Mouse (Mus musculus): ENCODE data around the gene Casq2.

DNA sequence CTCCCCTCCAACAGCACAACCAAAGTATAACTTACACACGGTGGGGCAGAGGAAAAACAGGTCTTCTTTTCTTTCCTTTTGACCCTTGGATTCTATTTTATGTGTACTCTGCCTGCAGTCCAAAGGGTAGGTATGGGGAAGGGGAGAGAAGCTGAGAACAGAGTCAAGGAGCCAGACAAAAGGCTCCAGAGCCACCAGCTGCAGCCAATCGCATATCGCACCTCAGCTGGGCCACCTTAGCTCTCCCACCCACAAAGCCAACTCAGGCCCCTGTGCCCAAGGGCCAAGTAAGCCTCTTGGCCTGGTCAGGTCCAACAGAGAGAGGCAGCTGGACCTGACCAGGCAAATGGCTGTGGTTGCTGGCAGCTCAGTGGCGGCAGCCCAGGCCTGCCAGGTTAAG is 66.3 kb downstream of the Casq2 start:
- TF ChIP-seq TAL1 (IDR thresholded peaks at IDR 0.05; ENCODE audit: low read length): no peak
- no peak for TF ChIP-seq GATA1 (IDR thresholded peaks at IDR 0.05; ENCODE audit: low read length)
